Comparison of ENCODE assay signal across 1 mouse cellular context in genomic region chr15:82247131-82247776, GRCm38 (mm10).
TF ChIP-seq lines count a peak whose summit lies in the region.

No protein-coding gene starts in this region.

TF ChIP-seq in myocyte, 11 proteins besides CTCF, POLR2A, EP300 and RAD21:
- TF ChIP-seq CEBPB (IDR thresholded peaks at IDR 0.05; ENCODE audit: insufficient read depth, poor library complexity, severe bottlenecking) (0 out of 2 replicates have a peak, but pooled peaks have one; percentile 34), TCF3 (IDR thresholded peaks at IDR 0.05; ENCODE audit: insufficient read length, low read depth) (no peak)
